In the genomic region with DNA sequence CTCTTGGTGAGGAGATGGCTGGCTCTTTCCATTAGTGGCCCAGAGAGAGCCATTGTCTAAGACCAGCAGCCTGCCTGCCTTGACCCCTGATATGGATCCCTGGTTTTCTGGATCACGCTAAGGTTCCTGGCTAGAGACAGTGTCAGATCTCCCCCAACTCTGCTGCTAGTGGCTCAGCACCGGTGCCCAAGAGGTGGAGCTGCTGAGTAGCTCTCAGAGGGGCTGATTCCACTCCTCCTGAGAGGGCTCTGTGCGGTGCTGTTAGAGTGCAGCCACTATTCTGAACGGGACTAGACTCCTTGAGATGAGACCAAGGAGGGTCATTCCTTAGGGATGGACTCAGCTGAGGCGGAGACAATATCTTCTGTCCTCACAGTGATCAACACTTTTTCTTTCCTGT, we compare ENCODE assay signal across 14 mouse cellular contexts.
DNase-seq lines count a peak whose midpoint lies in the region; TF ChIP-seq lines count a peak whose summit lies in the region.
"Had no signal": no experiment of that assay in that cellular context is flagged by ENCODE, and none has a peak within 500 bp of the region (broad histone marks: within the 10 kb centered on the region; RNA-seq: fewer than 3 reads in every experiment).

No protein-coding gene starts in this region.

- no peak for TF ChIP-seq EP300 in ES-Bruce4 (IDR thresholded peaks at IDR 0.05; ENCODE audit: insufficient read depth, low read depth, low read length)

- no peak overlapping the region for H3K9ac ChIP-seq in ES-Bruce4 (ENCODE audit: low read depth, poor library complexity, severe bottlenecking)
- H3K9ac ChIP-seq: embryonic facial prominence, embryonic 15.5 days; forebrain, embryonic 15.5 days; hindbrain, embryonic 15.5 days; limb, embryonic 12.5 days had no signal

- no peaks in the 10 kb centered on the region for H3K36me3 ChIP-seq in ES-Bruce4 (ENCODE audit: control insufficient read depth, insufficient read depth, low read length, poor library complexity, severe bottlenecking)
- H3K36me3 ChIP-seq: embryonic facial prominence, embryonic 15.5 days; forebrain, embryonic 15.5 days; hindbrain, embryonic 15.5 days; limb, embryonic 12.5 days had no signal

- H3K27ac ChIP-seq in left cerebral cortex, adult 2 months = no peak overlapping the region
- no peak overlapping the region for H3K27ac ChIP-seq in ES-Bruce4 (ENCODE audit: insufficient read depth, low read length)
- H3K27ac ChIP-seq in cortical plate, adult 2 months (ENCODE audit: insufficient read depth, low read length) = no peak overlapping the region
- H3K27ac ChIP-seq: embryonic facial prominence, embryonic 15.5 days; forebrain, embryonic 15.5 days; hindbrain, embryonic 15.5 days; limb, embryonic 12.5 days had no signal

- TF ChIP-seq POLR2A in ES-Bruce4 (IDR thresholded peaks at IDR 0.05; ENCODE audit: insufficient read depth, low read length) = no peak
- no peak for TF ChIP-seq POLR2A in cortical plate, adult 2 months (IDR thresholded peaks at IDR 0.05; ENCODE audit: extremely low read depth, insufficient read depth, low read length)

- intact Hi-C loops in left cerebral cortex, adult 2 months (cut with DNase I) = no loop called here
- intact Hi-C loops in left cerebral cortex, postnatal 36 days (cut with DNase I) = no loop called here

- no peaks in the 10 kb centered on the region for H3K4me1 ChIP-seq in ES-Bruce4 (ENCODE audit: control insufficient read depth, insufficient read depth, low read length)
- H3K4me1 ChIP-seq in cortical plate, adult 2 months (ENCODE audit: control insufficient read depth, insufficient read depth, low read length) = no peaks in the 10 kb centered on the region
- H3K4me1 ChIP-seq: forebrain, embryonic 15.5 days; hindbrain, embryonic 15.5 days had no signal

- H3K4me3 ChIP-seq in left cerebral cortex, adult 2 months = no peak overlapping the region
- H3K4me3 ChIP-seq in ES-Bruce4 (ENCODE audit: low read depth, low read length) = no peak overlapping the region
- no peak overlapping the region for H3K4me3 ChIP-seq in cortical plate, adult 2 months (ENCODE audit: insufficient read depth, low read length)
- H3K4me3 ChIP-seq: embryonic facial prominence, embryonic 15.5 days; forebrain, embryonic 15.5 days; hindbrain, embryonic 15.5 days; limb, embryonic 12.5 days; myocyte had no signal

- DNase-seq in gastrocnemius, postnatal 10 days = peak; percentile 16
- no peak for DNase-seq in gastrocnemius, postnatal 25 days
- DNase-seq in left cerebral cortex, adult 2 months (ENCODE audit: extremely low spot score in 1 of 2, low spot score in 2 of 2) = no peak
- no peak for DNase-seq in left cerebral cortex, postnatal 36 days (ENCODE audit: low spot score in 2 of 2)
- no peak for DNase-seq in ovary, postnatal 14 days (ENCODE audit: low spot score)
- DNase-seq: cerebellum, adult 9-11 months; spleen, adult 18-20 months had no signal

- no peaks in the 10 kb centered on the region for H3K9me3 ChIP-seq in ES-Bruce4 (replicated peaks; ENCODE audit: control insufficient read depth, insufficient read depth, low read length, poor library complexity, severe bottlenecking)
- H3K9me3 ChIP-seq: embryonic facial prominence, embryonic 15.5 days; forebrain, embryonic 15.5 days; hindbrain, embryonic 15.5 days had no signal

- no peaks in the 10 kb centered on the region for H3K27me3 ChIP-seq in ES-Bruce4 (ENCODE audit: control insufficient read depth, insufficient read depth, low read length, poor library complexity, severe bottlenecking)
- H3K27me3 ChIP-seq: embryonic facial prominence, embryonic 15.5 days; forebrain, embryonic 15.5 days; hindbrain, embryonic 15.5 days; limb, embryonic 12.5 days had no signal

- TF ChIP-seq CTCF in left cerebral cortex, adult 2 months (IDR thresholded peaks at IDR 0.05) = peak; percentile 40
- peak; percentile 39 for TF ChIP-seq CTCF in ES-Bruce4 (IDR thresholded peaks at IDR 0.05; ENCODE audit: low read depth, low read length)
- peak; percentile 11; the same call in 1 of the 2 replicates for TF ChIP-seq CTCF in cortical plate, adult 2 months (IDR thresholded peaks at IDR 0.05; ENCODE audit: extremely low read depth, insufficient read depth, low read length)
